Mouse (Mus musculus): ENCODE results near the gene Lypd9.

DNA sequence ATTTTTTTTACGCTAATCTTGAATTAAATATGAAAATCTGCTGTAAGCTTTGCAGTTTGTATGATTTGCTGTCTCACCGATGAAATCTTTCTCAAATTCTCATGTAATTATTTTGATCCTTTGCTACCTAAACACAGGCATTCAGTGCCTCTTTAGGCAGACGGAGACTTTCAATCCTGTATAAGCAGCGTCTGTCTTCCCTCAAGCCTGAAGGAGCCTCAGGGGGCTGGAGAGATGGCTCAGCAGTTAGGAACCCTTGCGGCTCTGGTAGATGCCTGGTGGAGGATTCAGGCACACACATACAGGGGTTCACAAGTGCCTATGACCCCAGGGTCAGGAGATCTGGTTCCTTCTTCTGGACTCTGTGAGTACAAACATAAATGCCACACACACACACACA is 52.1 kb downstream of the Lypd9 start:
- no peak for TF ChIP-seq GATA2 (IDR thresholded peaks at IDR 0.05; ENCODE audit: borderline replicate concordance, low read depth, low read length)
- TF ChIP-seq GATA1 (IDR thresholded peaks at IDR 0.05; ENCODE audit: borderline replicate concordance, low read length), result no peak
- no peak for TF ChIP-seq CTCF (IDR thresholded peaks at IDR 0.05; ENCODE audit: low read depth, low read length)
- no peak for TF ChIP-seq TAL1 (conservative IDR thresholded peaks at IDR 0.05; ENCODE audit: low read depth, low read length)
